Mouse (Mus musculus) megakaryocyte, embryonic 14.5 days (primary cell): Measurements from ENCODE around the gene Foxk1.

Experiments
- FLI1 ChIP-seq: IDR thresholded peaks from 2 replicates; pipeline ENCODE4 v1.6.1; 2012; ENCODE audit warnings: low read length, inconsistent platforms, mixed read lengths
- GATA1 ChIP-seq: IDR thresholded peaks from 3 replicates; pipeline ENCODE4 v1.6.1; 2012; ENCODE audit warnings: mixed read lengths, low read length, inconsistent platforms, borderline replicate concordance

- TF ChIP-seq GATA1: no peak
- no peak for TF ChIP-seq FLI1
Measured at GRCm38 (mm10) chr5:142420317-142420716, 19.0 kb downstream of the Foxk1 start.
